Mouse (Mus musculus): ENCODE data around the gene Tex19.1.
"Not testable (repeated sequence)": the region's sequence is repeated elsewhere in the genome, so short reads cannot be mapped to it uniquely, and the experiment has no call there.

The Tex19.1 gene

GRCm38 (mm10) chr11:121145865-121146264 lies at the start of gene Tex19.1:
Tex19.1 (plus strand) TSS chr11:121146143.
- DNase-seq (ENCODE audit: low spot score), result no peak

DNA sequence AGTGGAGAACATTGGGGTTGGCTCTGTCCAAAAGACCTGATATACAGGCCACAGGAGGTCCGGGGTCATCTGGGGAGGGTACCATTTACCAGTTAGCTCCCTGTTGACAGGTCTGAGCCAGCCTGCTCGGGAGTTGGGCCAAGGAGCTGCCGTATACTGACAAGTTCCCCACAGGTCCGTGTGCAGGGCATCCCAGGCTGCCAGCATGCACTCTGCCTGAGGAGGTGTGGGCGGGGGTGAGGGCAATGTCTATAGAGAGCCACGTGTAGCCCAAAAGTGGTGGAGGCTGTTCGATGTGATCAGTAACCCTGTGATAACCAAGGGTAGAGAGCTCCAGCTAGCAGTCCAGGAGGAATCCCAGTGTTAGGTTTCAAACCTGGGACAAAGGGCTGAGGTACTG lies 46.2 kb upstream of the Tex19.1 start:
- no peak for DNase-seq (ENCODE audit: low spot score)

- no peak for DNase-seq (ENCODE audit: low spot score)
These were observed 45.3 kb upstream of the Tex19.1 start for GRCm38 (mm10) chr11:121100692-121101091.

GRCm38 (mm10) chr11:121101124-121101805 lies 44.7 kb upstream of the Tex19.1 start:
- DNase-seq (ENCODE audit: low spot score), result no peak

DNA sequence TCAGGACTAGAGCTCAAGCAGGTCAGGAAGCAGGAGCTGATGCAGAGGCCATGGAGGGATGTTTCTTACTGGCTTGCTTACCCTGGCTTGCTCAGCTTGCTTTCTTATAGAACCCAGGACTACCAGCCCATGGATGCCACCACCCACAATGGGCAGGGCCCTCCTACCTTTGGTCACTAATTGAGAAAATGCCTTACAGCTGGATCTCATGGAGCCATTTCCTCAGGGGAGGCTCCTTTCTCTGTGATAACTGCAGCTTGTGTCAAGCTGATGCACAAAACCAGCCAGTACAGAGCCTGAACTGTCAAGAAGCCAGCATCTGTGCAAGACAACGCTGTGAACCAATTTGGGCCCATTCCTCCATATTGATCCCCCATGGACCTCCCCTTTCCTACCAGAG lies 38.7 kb upstream of the Tex19.1 start:
- DNase-seq (ENCODE audit: low spot score), result not testable (repeated sequence)

DNA sequence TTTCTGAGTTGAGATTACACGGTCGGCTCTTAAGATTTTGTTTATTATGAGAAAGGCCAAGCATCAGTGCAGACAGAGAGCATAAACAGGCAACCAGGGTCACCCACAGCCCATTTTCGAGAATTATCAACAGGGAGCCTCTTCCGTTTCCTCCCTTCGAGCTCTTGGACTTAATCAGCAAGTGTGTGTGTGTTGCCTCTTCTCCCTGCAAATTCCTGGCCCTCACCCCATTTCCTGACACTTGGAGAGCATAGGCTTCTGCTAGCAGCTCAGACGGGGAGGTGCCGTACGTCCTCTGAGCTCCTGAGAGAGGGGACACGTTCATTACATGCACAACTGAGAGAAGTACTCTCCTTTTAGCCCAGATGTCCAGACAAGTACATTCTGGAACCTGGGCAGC lies 37.9 kb upstream of the Tex19.1 start:
- no peak for DNase-seq (ENCODE audit: low spot score)

DNA sequence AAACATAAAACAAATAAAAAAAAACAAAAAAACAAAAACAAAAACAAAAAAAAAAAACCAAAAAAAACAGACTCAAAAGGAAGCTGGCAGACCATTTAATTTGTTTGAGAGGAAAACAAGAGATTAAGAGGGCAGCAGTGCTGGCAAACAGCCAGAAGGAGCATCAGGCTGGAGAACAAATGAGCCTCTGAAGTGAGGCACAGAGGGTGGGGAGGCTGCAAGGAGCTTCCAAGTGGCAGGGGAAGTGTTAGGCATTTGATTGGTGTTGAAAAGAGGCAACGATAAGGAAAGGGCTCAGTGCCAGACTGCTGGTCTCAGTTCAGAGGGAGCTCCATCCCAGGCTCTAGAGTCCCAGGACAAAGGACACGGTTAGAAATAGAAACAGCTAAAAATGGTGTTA lies 36.0 kb upstream of the Tex19.1 start:
- DNase-seq (ENCODE audit: low spot score), result no peak

GRCm38 (mm10) chr11:121111051-121111450 lies 34.9 kb upstream of the Tex19.1 start:
- DNase-seq (ENCODE audit: low spot score), result no peak

GRCm38 (mm10) chr11:121111601-121112000 lies 34.3 kb upstream of the Tex19.1 start:
- no peak for DNase-seq (ENCODE audit: low spot score)

DNA sequence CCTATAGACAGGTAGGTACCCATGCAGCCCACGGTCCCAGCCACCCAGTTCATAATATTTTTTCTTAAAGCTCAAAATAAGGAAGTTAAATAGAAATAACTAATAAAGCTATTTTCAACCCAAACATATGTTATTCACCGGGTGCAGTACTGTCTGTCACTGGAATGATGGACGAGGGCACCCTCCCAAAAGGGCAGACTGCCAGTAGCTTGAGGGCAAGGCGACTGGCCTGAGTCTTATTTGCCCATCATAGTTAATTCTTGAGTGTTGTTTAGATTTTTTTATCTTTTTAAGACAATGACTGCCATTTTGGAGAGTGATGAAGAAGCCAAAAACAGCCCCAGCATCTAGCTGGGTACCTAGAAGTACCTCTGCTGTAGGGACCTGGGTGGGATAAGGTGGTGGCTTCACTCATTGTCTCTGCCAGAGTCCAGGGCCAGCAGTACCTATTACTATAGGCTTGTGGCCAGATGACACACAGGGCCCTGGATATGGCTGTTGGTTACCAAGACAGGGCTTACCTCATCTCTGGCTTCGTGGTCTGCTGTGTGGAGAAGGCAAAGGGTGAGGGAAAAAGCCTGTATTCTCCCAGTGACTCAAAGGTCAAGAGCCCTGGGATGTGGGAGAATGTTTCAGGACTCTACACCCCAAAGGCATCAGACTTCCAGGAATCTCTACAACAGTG lies 33.7 kb upstream of the Tex19.1 start:
- DNase-seq (ENCODE audit: low spot score), result no peak

DNA sequence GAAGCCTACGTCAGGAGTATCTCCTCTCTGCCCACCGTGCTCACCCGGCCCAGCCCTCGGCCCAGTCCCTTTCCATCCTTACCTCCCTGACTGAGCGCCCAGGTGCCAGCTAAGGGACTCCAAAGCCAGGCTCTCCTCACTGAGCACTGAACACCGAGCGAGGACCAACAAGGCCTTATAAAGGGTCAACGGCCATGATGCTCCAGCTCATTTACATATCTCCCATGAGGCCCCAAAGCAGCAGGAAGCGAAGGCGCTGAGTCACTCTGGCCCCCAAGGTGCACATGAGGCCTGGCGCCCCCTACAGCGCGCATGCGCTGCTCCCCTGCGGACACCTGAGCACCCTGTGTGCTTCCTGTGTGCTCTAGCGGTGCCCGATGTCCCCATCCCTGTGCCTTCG lies 27.8 kb upstream of the Tex19.1 start:
- no peak for DNase-seq (ENCODE audit: low spot score)

GRCm38 (mm10) chr11:121118577-121118976 lies 27.4 kb upstream of the Tex19.1 start, which contains the start of gene Tex19.2:
Tex19.2 (minus strand) TSS chr11:121118677.
- DNase-seq (ENCODE audit: low spot score), result no peak

DNA sequence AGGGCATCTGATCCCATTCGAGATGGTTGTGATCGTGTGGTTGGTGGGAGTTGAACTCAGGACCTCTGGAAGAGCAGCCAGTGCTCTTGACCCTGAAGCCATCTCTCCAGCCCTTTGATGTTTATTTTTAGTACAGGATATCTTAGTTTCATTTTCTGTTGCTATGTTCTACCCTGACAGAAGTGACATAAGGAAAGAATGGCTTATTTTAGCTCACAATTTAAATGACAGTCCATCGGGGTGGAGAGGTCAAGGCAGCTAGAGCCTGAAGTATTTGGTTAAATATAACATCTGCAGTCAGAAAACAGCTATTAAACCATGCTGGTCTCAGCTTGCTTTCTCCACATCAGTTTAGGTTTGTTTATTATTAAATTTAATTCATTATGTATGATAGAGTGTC lies 24.8 kb upstream of the Tex19.1 start:
- DNase-seq (ENCODE audit: low spot score), result no peak

DNA sequence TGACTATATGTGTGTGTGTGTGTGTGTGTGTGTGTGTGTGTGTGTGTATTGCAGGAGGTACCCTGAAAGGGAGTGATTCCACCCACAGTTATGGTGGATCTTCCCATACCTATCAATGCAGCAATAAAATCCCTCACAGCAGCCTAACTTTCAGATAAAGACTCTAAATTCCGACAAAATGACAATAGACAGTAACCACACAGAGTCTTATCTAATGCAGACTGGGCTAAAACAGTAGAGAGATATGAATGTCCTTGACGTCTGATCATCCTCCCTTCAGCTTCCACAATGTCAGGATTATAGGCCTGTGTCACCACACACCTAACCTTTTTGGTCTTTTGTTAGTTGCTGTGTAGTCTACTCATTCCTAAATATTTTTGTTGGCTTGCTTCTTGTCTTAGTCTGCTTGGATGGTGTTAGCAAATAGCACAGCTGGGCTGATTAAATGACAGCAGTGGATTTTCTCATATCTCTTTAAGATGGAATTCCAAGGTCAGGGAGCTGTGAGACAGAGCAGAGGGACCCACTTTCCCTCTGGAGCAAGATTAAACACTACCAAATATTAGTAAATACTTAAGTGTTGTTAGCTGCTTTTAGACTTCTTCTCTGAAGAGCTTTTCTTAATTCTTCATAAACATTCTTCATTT lies 23.8 kb upstream of the Tex19.1 start:
- DNase-seq (ENCODE audit: low spot score), result no peak

- DNase-seq (ENCODE audit: low spot score), result no peak
These were observed 22.5 kb upstream of the Tex19.1 start for GRCm38 (mm10) chr11:121123438-121123837.

GRCm38 (mm10) chr11:121125522-121126172 lies 20.3 kb upstream of the Tex19.1 start:
- DNase-seq (ENCODE audit: low spot score), result no peak

DNA sequence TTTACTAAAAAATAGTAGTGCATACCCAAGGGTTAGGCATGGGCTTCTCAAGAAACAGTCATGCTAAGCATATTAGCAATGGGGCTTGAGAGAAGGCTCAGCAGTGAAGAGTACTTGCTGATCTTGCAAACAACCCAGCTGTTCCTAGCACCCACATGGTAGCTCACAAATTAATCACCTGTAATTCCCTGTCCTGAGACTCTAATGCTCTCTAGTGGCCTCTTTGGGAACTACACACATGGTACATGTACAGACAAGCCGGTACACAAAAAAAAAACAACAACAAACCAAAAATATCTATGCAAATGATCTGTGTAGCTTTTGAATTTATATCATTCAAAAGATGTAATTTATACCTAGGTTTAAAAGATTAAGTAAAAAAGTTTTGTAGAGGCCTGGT lies 19.5 kb upstream of the Tex19.1 start:
- no peak for DNase-seq (ENCODE audit: low spot score)

- DNase-seq (ENCODE audit: low spot score), result no peak
These were observed 18.5 kb upstream of the Tex19.1 start for GRCm38 (mm10) chr11:121127441-121127840.

DNA sequence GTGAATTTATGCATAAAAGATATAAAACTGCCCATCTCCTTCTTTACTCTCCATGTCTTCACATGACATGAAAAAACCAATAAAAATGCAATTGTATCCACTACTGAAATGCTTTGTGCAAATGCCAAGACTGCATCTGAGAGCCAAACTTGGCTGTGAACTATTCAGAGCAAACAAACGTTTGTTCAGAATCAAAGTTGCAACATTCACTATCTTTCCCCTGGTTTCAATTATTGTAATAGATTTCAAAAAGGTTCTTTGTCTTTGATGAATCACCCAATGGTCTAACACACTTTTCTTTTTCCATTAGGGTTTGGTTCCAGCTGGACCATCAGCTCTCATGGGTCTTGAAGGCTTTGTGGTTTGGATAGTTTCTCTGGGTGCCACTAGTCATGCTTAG lies 16.3 kb upstream of the Tex19.1 start:
- DNase-seq (ENCODE audit: low spot score), result no peak

DNA sequence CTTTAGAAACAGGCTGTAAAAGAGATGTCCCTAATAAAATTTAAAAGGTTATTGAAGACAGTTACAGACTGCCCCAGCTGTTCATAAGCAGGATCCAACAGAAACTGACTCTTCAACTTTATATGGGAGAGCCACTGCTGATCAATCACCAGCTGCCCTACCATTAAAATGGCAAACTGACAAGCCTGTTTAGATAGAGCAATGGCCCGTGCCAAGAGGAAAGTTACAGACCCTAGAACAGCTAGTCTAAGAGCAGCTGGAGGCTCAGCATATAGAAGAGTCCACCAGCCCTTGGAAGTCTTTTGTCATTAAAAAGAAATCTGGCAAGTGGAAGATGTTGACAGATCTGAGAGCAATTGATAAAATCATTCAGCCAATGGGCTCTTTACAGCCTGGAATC lies 11.3 kb upstream of the Tex19.1 start:
- DNase-seq (ENCODE audit: low spot score), result no peak

GRCm38 (mm10) chr11:121137682-121138081 lies 8.3 kb upstream of the Tex19.1 start:
- no peak for DNase-seq (ENCODE audit: low spot score)

DNA sequence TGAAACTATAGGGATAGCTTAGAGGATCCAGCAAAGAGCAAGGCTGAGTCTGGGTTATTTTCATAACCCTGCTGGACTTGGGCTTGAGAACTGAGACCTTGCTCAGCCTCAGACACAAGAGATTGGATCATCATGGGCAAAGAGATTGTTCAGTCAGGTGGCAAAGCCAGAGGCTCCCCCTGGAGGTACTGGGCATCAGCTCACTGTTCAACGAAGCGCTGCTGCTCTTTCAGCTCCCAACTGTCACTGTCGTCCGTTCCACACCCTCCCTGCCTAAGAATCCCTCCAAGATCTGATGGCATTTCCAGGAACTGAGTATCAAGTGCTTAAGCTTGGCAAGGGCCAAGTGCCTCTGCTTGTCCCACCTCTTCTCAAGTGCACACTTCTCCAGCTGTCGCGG lies 7.2 kb upstream of the Tex19.1 start:
- no peak for DNase-seq (ENCODE audit: low spot score)

All from ovary, postnatal 10 days (tissue).